Mouse (Mus musculus) heart, embryonic 11.5 days (tissue): ENCODE measurements around the gene Nrxn3. TPM values are rescaled to one million over a fixed set of nuclear protein-coding genes. Genes with fewer than 3 reads are reported as not detected.

Experiments used
- ATAC-seq: fragments of 200-750 bp; cut with Nextera tagmentation; replicated peaks from 2 replicates; pipeline ENCODE4 v1.8.0; 2017; ENCODE audit warnings: moderate library complexity; ENCODE audit not compliant: insufficient number of reproducible peaks, low FRiP score, low TSS enrichment
- H3K27ac ChIP-seq: fragments of 300-500 bp; sonication (generic); 2 replicates; pipeline ENCODE4 v1.5.1; 2014; ENCODE audit warnings: mild to moderate bottlenecking, low read depth, low read length
- H3K27me3 ChIP-seq: fragments of 300-500 bp; sonication (generic); 2 replicates; pipeline ENCODE4 v1.6.1; 2014; ENCODE audit warnings: mild to moderate bottlenecking, low read length, mixed read lengths; ENCODE audit not compliant: control insufficient read depth, insufficient read depth
- H3K36me3 ChIP-seq: fragments of 300-500 bp; sonication (generic); 2 replicates; pipeline ENCODE4 v1.6.1; 2014; ENCODE audit warnings: mild to moderate bottlenecking, low read length, moderate library complexity, mixed read lengths; ENCODE audit not compliant: control insufficient read depth, insufficient read depth
- H3K4me1 ChIP-seq: fragments of 300-500 bp; sonication (generic); 2 replicates; pipeline ENCODE4 v1.6.1; 2014; ENCODE audit warnings: low read length; ENCODE audit not compliant: control insufficient read depth, insufficient read depth
- H3K4me2 ChIP-seq: fragments of 300-500 bp; sonication (generic); 2 replicates; pipeline ENCODE4 v1.6.1; 2014; ENCODE audit warnings: mild to moderate bottlenecking, moderate library complexity
- H3K4me3 ChIP-seq: fragments of 300-500 bp; sonication (generic); 2 replicates; pipeline ENCODE4 v1.5.1; 2014; ENCODE audit warnings: low read depth, low read length
- H3K9ac ChIP-seq: fragments of 300-500 bp; sonication (generic); 2 replicates; pipeline ENCODE4 v1.6.1; 2014; ENCODE audit warnings: mild to moderate bottlenecking, low read depth, low read length, moderate library complexity
- H3K9me3 ChIP-seq: fragments of 300-500 bp; sonication (generic); replicated peaks from 2 replicates; pipeline ENCODE4 v1.6.1; 2016; ENCODE audit warnings: low read length; ENCODE audit not compliant: control insufficient read depth
- WGBS: fragments of 180-500 bp; shearing (Covaris S2); extraction: QIAGEN DNeasy Blood & Tissue Kit; methylation state at CpG from one replicate; pipeline ENCODE4 v1.1.7; 2014; ENCODE audit not compliant: insufficient replicate concordance; 5-methylcytosine and 5-hydroxymethylcytosine counted together
- polyA plus RNA-seq: library from polyadenylated mRNA; unstranded; fragments of >200 nt; fragmentation: Nextera tagmentation; extraction: Ambion mirVana; gene quantifications from 2 replicates; pipeline ENCODE4 v1.2.1, GENCODE M21; 2014

Nrxn3 gene
- polyA plus RNA-seq, 1 experiment from 2014 or later = 4.5 TPM

DNA sequence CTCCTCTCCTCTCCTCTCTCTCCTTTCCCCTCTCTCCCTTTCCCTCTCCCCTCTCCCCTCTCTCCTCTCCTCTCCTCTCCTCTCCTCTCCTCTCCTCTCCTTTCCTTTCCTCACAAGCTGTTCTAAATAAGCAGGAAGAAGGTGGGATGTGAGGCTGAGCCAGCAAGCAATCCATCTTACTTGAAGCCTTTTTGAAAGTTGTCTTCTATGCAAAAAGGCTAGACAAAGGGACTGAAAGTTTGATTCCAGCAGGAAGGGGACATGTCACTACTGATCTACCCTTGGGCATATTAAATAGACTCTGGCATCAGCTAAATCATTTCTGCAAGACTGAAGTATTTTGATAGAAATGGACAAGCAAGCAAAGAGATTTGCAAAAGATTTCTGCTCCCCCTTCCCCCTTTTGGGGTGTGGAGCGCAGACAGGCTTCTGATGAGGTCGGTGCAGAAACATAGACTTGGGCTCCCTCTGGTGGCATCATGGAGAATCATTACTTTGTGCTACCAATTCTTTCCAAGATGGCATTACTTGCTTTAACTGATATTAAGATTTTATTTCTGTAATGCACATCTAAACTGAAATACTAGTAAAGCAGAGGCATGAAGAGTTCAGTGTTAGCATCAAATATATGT is 728.1 kb downstream of the Nrxn3 start:
- 3% methylated on average over 2 of the region's 2 CpGs for WGBS
- Histone ChIP-seq H3K9ac (no peak overlapping the region), H3K4me1 (no peaks in the 10 kb centered on the region), H3K9me3 (no peaks in the 10 kb centered on the region), H3K4me3 (no peak overlapping the region), H3K27ac (no peak overlapping the region), H3K4me2 (no peak overlapping the region), H3K36me3 (no peaks in the 10 kb centered on the region), H3K27me3 (no peaks in the 10 kb centered on the region)
- ATAC-seq = no peak

GRCm38 (mm10) chr12:89470226-89470625 is 747.5 kb downstream of the Nrxn3 start:
- Histone ChIP-seq H3K4me2 (no peak overlapping the region), H3K9me3 (no peaks in the 10 kb centered on the region), H3K4me3 (no peak overlapping the region), H3K36me3 (no peaks in the 10 kb centered on the region), H3K4me1 (peaks cover 3% of the 10 kb centered on the region; the same call in 1 of the 2 replicates), H3K9ac (no peak overlapping the region), H3K27me3 (no peaks in the 10 kb centered on the region), H3K27ac (no peak overlapping the region)
- 47% methylated on average over 2 of the region's 2 CpGs for WGBS
- no peak for ATAC-seq

- Histone ChIP-seq H3K27me3 (no peaks in the 10 kb centered on the region), H3K36me3 (no peaks in the 10 kb centered on the region), H3K4me2 (no peak overlapping the region), H3K9ac (no peak overlapping the region), H3K9me3 (no peaks in the 10 kb centered on the region), H3K4me3 (no peak overlapping the region), H3K4me1 (peaks cover 3% of the 10 kb centered on the region; the same call in 1 of the 2 replicates), H3K27ac (no peak overlapping the region)
- WGBS = 49% methylated on average over 2 of the region's 2 CpGs
- no peak for ATAC-seq
These were observed 748.6 kb downstream of the Nrxn3 start for GRCm38 (mm10) chr12:89471289-89471688.

GRCm38 (mm10) chr12:89471874-89472273 is 749.2 kb downstream of the Nrxn3 start:
- H3K4me2 ChIP-seq = no peak overlapping the region
- no peaks in the 10 kb centered on the region for H3K36me3 ChIP-seq
- no peaks in the 10 kb centered on the region for H3K9me3 ChIP-seq
- ATAC-seq = no peak
- H3K27ac ChIP-seq = no peak overlapping the region
- peaks cover 3% of the 10 kb centered on the region; the same call in 1 of the 2 replicates for H3K4me1 ChIP-seq
- no peaks in the 10 kb centered on the region for H3K27me3 ChIP-seq
- no peak overlapping the region for H3K9ac ChIP-seq
- WGBS = 40% methylated on average over 4 of the region's 4 CpGs
- no peak overlapping the region for H3K4me3 ChIP-seq

DNA sequence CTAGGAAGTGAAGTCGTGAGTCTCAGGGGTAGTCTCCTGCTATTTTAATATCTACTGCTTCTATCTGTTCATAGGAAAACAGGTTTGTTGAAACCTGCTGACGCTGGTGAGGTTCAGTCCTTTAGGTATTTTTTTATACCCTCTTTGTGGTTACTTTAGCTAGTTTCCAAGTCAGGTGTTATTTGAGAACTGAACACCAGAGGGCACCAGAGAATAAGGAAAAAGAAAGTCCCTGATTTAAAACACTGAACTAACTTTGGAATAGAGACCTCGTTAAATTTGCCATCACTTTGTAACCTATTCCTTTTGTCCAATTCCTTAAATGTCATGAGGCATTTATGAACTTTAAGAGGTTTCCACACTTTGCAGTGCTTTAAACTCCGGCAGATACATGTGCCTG is 756.4 kb downstream of the Nrxn3 start:
- Histone ChIP-seq H3K4me1 (no peaks in the 10 kb centered on the region), H3K4me3 (no peak overlapping the region), H3K9me3 (no peaks in the 10 kb centered on the region), H3K27me3 (no peaks in the 10 kb centered on the region), H3K27ac (no peak overlapping the region), H3K9ac (no peak overlapping the region), H3K36me3 (no peaks in the 10 kb centered on the region), H3K4me2 (no peak overlapping the region)
- no peak for ATAC-seq
- 28% methylated on average over 4 of the region's 4 CpGs for WGBS

GRCm38 (mm10) chr12:89482223-89482622 is 759.5 kb downstream of the Nrxn3 start:
- Histone ChIP-seq H3K36me3 (no peaks in the 10 kb centered on the region), H3K9me3 (no peaks in the 10 kb centered on the region), H3K9ac (no peak overlapping the region), H3K4me3 (no peak overlapping the region), H3K27ac (no peak overlapping the region), H3K4me1 (no peaks in the 10 kb centered on the region), H3K27me3 (no peaks in the 10 kb centered on the region), H3K4me2 (no peak overlapping the region)
- no peak for ATAC-seq
- WGBS = 22% methylated on average over 5 of the region's 5 CpGs

- WGBS = 53% methylated on average over 3 of the region's 3 CpGs
- Histone ChIP-seq H3K27me3 (no peaks in the 10 kb centered on the region), H3K4me2 (no peak overlapping the region), H3K9me3 (no peaks in the 10 kb centered on the region), H3K4me1 (no peaks in the 10 kb centered on the region), H3K36me3 (no peaks in the 10 kb centered on the region), H3K4me3 (no peak overlapping the region), H3K27ac (no peak overlapping the region), H3K9ac (no peak overlapping the region)
- ATAC-seq = no peak
These were observed 781.4 kb downstream of the Nrxn3 start for GRCm38 (mm10) chr12:89504026-89504425.

GRCm38 (mm10) chr12:89505121-89505764 is 782.6 kb downstream of the Nrxn3 start:
- no peaks in the 10 kb centered on the region for H3K27me3 ChIP-seq
- no peaks in the 10 kb centered on the region for H3K9me3 ChIP-seq
- no peak overlapping the region for H3K9ac ChIP-seq
- H3K4me1 ChIP-seq = no peaks in the 10 kb centered on the region
- no peak overlapping the region for H3K4me2 ChIP-seq
- WGBS = 43% methylated on average over 2 of the region's 2 CpGs
- no peak overlapping the region for H3K27ac ChIP-seq
- no peak overlapping the region for H3K4me3 ChIP-seq
- ATAC-seq = no peak
- no peaks in the 10 kb centered on the region for H3K36me3 ChIP-seq

- Histone ChIP-seq H3K27me3 (no peaks in the 10 kb centered on the region), H3K4me1 (no peaks in the 10 kb centered on the region), H3K9ac (no peak overlapping the region), H3K9me3 (no peaks in the 10 kb centered on the region), H3K4me3 (no peak overlapping the region), H3K27ac (no peak overlapping the region), H3K4me2 (no peak overlapping the region), H3K36me3 (no peaks in the 10 kb centered on the region)
- no peak for ATAC-seq
These were observed 786.3 kb downstream of the Nrxn3 start for GRCm38 (mm10) chr12:89508970-89509369.
